Mouse (Mus musculus): ENCODE results near the gene Sdha.

Gene Sdha

DNA sequence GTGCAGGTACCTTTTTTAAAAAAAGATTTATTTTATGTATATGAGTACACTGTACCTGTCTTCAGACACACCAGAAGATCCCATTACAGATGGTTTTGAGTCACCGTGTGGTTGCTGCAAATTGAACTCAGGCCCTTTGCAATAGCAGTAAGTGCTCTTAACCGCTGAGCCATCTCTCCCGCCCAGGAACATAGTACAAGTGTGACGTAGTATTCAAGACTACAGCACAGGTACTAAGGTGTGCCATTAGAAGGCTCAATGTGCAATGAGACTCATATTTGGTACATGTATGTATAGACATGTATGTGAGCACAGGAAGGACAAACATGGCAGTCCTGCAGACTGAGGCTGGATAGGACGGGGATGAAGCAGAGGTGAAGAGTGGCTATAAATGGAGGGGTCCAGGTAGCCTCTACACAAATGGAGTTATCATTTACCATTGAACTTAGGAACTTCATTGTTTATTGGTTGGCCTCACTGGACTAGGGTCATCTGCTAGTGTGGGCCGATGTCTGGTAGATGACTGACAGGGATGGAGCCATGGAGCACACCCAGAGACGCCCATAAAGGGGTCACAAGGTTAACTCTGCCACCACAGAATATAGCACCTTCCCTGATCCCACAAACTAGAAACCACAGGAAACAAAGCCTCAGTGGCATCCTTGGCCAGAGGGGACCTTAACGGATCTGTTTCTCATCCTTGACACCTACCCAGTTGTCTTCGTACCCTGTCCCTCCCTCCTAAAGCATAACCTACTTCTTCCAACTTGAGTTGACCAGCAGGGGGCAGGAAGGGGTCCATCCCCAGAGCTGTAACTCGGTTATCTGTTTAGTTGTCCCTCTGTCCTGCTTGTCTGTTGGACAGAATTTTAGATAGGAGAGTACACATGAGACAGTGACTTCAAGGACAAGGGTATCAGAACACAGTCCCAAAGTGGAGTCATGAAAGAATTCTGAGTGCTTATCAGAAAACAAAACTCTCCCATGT, 47.7 kb downstream of the Sdha start:
- no peak for DNase-seq (ENCODE audit: low spot score)

DNA sequence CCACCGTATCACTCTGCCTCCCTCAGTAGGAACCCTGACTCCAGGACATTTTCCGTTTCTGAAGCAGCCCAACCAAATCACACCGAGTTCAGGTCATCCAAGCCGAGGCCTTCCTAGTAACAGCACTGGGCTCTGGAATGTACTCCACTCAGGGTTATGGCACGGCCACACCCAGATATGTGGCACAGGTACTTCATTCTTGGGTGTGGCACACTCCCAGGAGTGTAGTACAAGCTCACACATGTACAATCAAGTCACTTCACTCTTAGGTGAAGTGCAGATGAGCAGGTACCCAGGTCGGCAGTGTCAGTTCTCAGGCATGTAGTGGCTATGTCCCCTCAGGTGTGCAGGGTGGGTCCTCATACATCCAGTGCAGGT, 48.5 kb downstream of the Sdha start:
- DNase-seq (ENCODE audit: low spot score), result no peak

DNA sequence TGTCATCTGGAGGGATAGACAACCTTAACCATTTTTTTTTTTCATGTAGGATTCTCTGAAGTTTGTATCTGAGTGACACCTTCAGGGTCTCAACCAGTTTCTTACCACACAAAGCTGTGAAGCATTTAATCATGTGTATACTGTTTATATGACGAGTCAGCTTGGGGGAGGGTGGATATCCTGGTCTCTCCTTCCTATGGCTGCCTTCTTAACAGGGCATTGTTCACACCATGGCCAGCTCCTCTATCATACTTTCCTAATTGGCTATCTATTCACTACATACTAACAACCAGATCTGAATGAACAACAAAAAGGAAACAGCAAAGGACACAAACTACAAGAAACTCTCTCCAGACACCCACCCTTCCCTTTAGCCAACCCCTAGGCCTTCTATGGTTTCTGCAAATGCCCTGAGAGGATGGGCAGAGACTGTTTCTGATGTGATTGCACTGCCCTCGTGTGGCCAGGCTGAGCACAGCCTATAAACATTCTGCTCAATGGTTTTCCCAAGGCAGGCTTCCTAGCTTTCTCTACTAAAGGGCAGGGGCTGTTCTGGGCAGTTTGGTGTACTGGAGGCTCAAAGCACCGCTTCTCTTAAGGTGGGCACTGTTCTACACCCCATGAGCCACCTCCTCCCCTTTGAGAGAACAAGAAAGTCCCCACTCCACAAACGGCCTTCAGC, 49.0 kb downstream of the Sdha start:
- DNase-seq (ENCODE audit: low spot score), result peak; percentile 60

DNA sequence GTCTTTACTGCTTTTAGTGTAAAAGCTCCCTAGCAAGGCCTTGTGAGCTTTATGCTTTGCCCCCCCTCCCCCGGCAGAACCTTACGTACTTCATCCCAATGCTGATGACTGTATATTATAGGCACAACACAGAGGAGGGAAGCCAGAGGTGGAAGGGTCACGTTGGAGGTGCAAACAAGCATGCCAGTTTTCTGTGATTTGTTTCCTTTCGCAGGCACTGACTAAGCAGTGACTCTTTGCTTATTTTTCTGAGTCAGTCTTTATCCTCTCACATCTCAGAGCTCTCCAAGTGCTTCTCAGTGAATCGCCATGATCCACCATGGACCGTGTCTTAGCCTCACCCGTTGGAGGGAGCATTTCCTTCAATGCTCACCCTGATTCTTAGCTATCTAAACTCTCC, 53.7 kb downstream of the Sdha start:
- no peak for DNase-seq (ENCODE audit: low spot score)

DNA sequence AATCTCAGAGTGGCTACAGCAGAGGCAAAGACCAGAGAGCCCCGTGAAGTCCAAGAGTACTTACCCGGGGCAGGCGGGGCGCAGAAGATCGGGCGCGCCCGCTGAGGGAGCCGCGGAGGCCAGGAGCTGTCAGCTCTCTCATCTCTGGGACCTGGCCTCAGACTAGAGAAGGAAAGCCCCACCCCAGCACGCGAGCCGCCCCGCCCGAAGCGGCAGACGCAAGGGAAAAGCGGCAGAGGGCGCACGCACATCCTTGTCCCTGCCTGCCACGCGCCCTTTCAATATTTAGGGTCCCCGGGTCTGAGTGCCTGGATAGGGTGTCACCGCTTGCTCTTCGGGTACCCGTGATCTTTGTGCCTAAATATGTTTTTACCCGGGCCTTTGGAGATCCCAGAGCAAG, 57.9 kb downstream of the Sdha start, which contains the start of gene Ahrr:
Gene Ahrr, minus strand, starts transcription at position 165 of the 400 bp plus-strand sequence.
- DNase-seq (ENCODE audit: low spot score), result peak; percentile 21

DNA sequence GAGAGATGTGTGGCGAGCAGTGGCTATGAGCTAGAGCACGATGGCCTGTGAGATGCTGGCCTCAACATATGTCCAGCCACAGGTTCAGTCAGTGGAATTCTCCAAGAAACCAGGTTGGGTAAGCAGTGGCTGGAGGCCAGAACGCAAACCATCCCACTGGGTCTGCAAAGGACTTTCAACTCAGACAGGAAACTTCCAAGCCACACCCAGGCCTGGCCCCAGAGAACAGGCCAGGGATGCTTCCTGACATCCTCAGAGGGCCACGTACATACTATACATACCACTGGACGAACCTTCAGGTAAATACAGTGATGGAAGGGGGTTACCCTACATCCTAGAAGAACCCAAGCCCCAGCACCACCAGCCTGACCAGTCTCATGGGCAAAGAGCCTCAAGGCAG, 60.4 kb downstream of the Sdha start:
- no peak for DNase-seq (ENCODE audit: low spot score)

DNA sequence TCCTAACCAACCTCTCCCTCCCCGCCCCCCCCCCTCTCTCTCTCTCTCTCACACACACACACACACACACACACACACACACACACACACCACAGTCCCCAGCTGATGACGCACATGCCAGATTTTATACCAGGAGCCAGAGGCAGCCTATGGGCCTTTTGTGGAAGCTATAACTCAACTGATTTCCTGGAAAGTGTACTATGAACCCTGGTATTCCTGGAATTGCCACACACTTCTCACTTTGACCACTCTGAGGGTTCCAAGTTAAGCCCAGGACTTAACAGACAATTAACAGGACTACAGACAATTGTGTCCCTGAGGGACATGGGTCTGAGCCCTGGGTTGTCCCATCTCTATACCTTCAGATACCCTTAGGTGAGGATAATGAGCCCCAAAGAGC, 67.8 kb downstream of the Sdha start:
- no peak for DNase-seq (ENCODE audit: low spot score)

DNA sequence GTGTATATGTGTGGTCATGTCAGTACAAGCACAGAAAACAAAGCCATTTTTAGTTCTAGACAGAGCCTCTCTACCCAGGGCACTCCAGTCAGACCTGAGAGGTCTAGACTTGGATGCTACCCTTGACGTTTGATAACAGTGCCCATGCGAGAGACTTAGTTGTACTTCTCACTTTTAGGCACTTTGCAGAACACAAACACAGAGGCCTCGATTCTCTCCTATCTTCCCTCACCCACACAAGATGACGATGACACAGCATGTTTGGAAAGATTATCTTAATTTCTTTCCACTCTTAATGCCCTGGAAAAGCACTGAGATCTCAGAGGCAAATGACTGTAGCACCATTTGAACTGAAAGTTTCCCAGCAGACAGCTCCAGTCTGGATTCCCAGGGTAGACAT, 74.4 kb downstream of the Sdha start:
- no peak for DNase-seq (ENCODE audit: low spot score)

Measured in MN1 (cell line).